Mouse (Mus musculus): Measurements from ENCODE around the gene Gm4353. TPM values are rescaled to one million over a fixed set of nuclear protein-coding genes. Genes with fewer than 3 reads are reported as not detected.

Gene Gm4353
- polyA plus RNA-seq, 1 experiment from 2014 or later: 0.50 TPM

DNA sequence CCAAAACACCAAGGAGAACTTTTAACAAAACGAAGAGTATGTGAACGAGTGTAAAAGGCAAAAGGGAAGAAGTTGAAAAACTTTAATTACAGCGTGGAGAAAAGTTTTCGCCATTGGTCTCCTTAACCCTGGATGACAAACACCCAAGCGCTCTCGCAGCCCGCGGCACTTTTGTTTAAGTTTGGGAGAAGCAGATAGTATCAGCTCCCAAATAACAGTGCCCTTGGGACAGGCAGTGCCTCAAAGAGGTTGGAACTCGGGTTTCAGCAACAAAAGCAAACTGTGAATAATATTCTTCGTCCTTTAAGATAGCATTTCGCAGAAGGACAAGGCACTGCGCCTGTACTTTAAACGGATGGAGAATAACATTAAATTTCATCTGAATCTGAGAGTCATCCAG lies 46.4 kb downstream of the Gm4353 start:
- under 1% methylated on average over 13 of the region's 13 CpGs for WGBS
- H3K4me3 ChIP-seq (ENCODE audit: low read length): no peak overlapping the region
- no peak for ATAC-seq (ENCODE audit: low FRiP score, low TSS enrichment)
- H3K36me3 ChIP-seq (ENCODE audit: control insufficient read depth, insufficient read depth, low read length): no peaks in the 10 kb centered on the region
- no peak overlapping the region for H3K9ac ChIP-seq (ENCODE audit: low read depth, low read length)
- H3K27ac ChIP-seq (ENCODE audit: low read depth, low read length): no peak overlapping the region
- no peaks in the 10 kb centered on the region for H3K9me3 ChIP-seq (ENCODE audit: control insufficient read depth, low read length)
- peaks cover 13% of the 10 kb centered on the region; the same call in 1 of the 2 replicates for H3K4me1 ChIP-seq (ENCODE audit: control insufficient read depth, insufficient read depth, low read length)
- peaks cover 53% of the 10 kb centered on the region for H3K27me3 ChIP-seq (ENCODE audit: control insufficient read depth, insufficient read depth, low read length)
- peak overlapping the region; percentile 89 for H3K4me2 ChIP-seq (replicated peaks; ENCODE audit: low read depth, low read length)

- H3K4me2 ChIP-seq (replicated peaks; ENCODE audit: low read depth, low read length): no peak overlapping the region
- WGBS: 20% methylated on average over 18 of the region's 18 CpGs
- H3K4me3 ChIP-seq (ENCODE audit: low read length): no peak overlapping the region
- H3K9ac ChIP-seq (ENCODE audit: low read depth, low read length): no peak overlapping the region
- peaks cover 53% of the 10 kb centered on the region for H3K27me3 ChIP-seq (ENCODE audit: control insufficient read depth, insufficient read depth, low read length)
- peaks cover 13% of the 10 kb centered on the region; the same call in 1 of the 2 replicates for H3K4me1 ChIP-seq (ENCODE audit: control insufficient read depth, insufficient read depth, low read length)
- no peak overlapping the region for H3K27ac ChIP-seq (ENCODE audit: low read depth, low read length)
- no peak for ATAC-seq (ENCODE audit: low FRiP score, low TSS enrichment)
- H3K36me3 ChIP-seq (ENCODE audit: control insufficient read depth, insufficient read depth, low read length): no peaks in the 10 kb centered on the region
- H3K9me3 ChIP-seq (ENCODE audit: control insufficient read depth, low read length): no peaks in the 10 kb centered on the region
Observed at GRCm38 (mm10) chr7:116036591-116037555, 47.6 kb downstream of the Gm4353 start.

- no peak for ATAC-seq (ENCODE audit: low FRiP score, low TSS enrichment)
- Histone ChIP-seq H3K9me3 (ENCODE audit: control insufficient read depth, low read length) (no peaks in the 10 kb centered on the region), H3K4me3 (ENCODE audit: low read length) (no peak overlapping the region), H3K4me1 (ENCODE audit: control insufficient read depth, insufficient read depth, low read length) (peaks cover 18% of the 10 kb centered on the region; the same call in 1 of the 2 replicates), H3K27me3 (ENCODE audit: control insufficient read depth, insufficient read depth, low read length) (peaks cover 55% of the 10 kb centered on the region), H3K27ac (ENCODE audit: low read depth, low read length) (no peak overlapping the region), H3K36me3 (ENCODE audit: control insufficient read depth, insufficient read depth, low read length) (no peaks in the 10 kb centered on the region), H3K9ac (ENCODE audit: low read depth, low read length) (no peak overlapping the region), H3K4me2 (replicated peaks; ENCODE audit: low read depth, low read length) (no peak overlapping the region)
- 46% methylated on average over 4 of the region's 4 CpGs for WGBS
Observed at GRCm38 (mm10) chr7:116035504-116035903, 48.9 kb downstream of the Gm4353 start.

- under 1% methylated on average over 25 of the region's 25 CpGs for WGBS
- H3K4me3 ChIP-seq (ENCODE audit: low read length): peak overlapping the region; percentile 52
- peaks cover 12% of the 10 kb centered on the region; the same call in 1 of the 2 replicates for H3K4me1 ChIP-seq (ENCODE audit: control insufficient read depth, insufficient read depth, low read length)
- no peaks in the 10 kb centered on the region for H3K9me3 ChIP-seq (ENCODE audit: control insufficient read depth, low read length)
- H3K27ac ChIP-seq (ENCODE audit: low read depth, low read length): peak overlapping the region; percentile 49; the same call in 1 of the 2 replicates
- ATAC-seq (ENCODE audit: low FRiP score, low TSS enrichment): peak; percentile 34
- peak overlapping the region; percentile 53 for H3K9ac ChIP-seq (ENCODE audit: low read depth, low read length)
- peak overlapping the region; percentile 94 for H3K4me2 ChIP-seq (replicated peaks; ENCODE audit: low read depth, low read length)
- H3K27me3 ChIP-seq (ENCODE audit: control insufficient read depth, insufficient read depth, low read length): peaks cover 53% of the 10 kb centered on the region
- no peaks in the 10 kb centered on the region for H3K36me3 ChIP-seq (ENCODE audit: control insufficient read depth, insufficient read depth, low read length)
Observed at GRCm38 (mm10) chr7:116034282-116034758, 50.1 kb downstream of the Gm4353 start.

GRCm38 (mm10) chr7:116033371-116034241 lies 50.8 kb downstream of the Gm4353 start:
- Histone ChIP-seq H3K27ac (ENCODE audit: low read depth, low read length) (peak overlapping the region; percentile 49; the same call in 1 of the 2 replicates), H3K9me3 (ENCODE audit: control insufficient read depth, low read length) (no peaks in the 10 kb centered on the region), H3K4me1 (ENCODE audit: control insufficient read depth, insufficient read depth, low read length) (peaks cover 9% of the 10 kb centered on the region; the same call in 1 of the 2 replicates), H3K4me3 (ENCODE audit: low read length) (peak overlapping the region; percentile 52), H3K9ac (ENCODE audit: low read depth, low read length) (peak overlapping the region; percentile 53), H3K27me3 (ENCODE audit: control insufficient read depth, insufficient read depth, low read length) (peaks cover 51% of the 10 kb centered on the region), H3K4me2 (replicated peaks; ENCODE audit: low read depth, low read length) (peak overlapping the region; percentile 94), H3K36me3 (ENCODE audit: control insufficient read depth, insufficient read depth, low read length) (no peaks in the 10 kb centered on the region)
- WGBS: under 1% methylated on average over 54 of the region's 54 CpGs
- ATAC-seq (ENCODE audit: low FRiP score, low TSS enrichment): peak; percentile 73

Other genes starting within 250 kb of the Gm4353 start
- gene Sox6, start 45.8 kb downstream of the Gm4353 start, polyA plus RNA-seq (2014; fragmentation: Nextera tagmentation; extraction: Ambion mirVana): 15.1 and 24.7 TPM in 2 replicates
- gene 1110004F10Rik, start 45.2 kb downstream of the Gm4353 start, polyA plus RNA-seq (2014; fragmentation: Nextera tagmentation; extraction: Ambion mirVana): 300 and 310 TPM in 2 replicates
- gene Plekha7, start 223.7 kb upstream of the Gm4353 start, polyA plus RNA-seq (2014; fragmentation: Nextera tagmentation; extraction: Ambion mirVana): 7.2 and 8.0 TPM in 2 replicates
- 954 and 1,227 TPM in 2 replicates for gene Rps13, start 249.6 kb upstream of the Gm4353 start, polyA plus RNA-seq (2014; fragmentation: Nextera tagmentation; extraction: Ambion mirVana)

Measured in kidney, embryonic 14.5 days (tissue).